Comparison of ENCODE assay signal across 7 mouse cellular contexts in genomic region chr10:110919531-110920343, GRCm38 (mm10). TPM values are rescaled to one million over a fixed set of nuclear protein-coding genes. Genes with fewer than 3 reads are reported as not detected.
DNase-seq lines count a peak whose midpoint lies in the region; ATAC-seq lines count a peak whose summit lies in the region.

Csrp2 (plus strand) TSS chr10:110919789.

- intact Hi-C loops in gastrocnemius, postnatal 36 days (cut with DNase I) = no loop called here

- peak within 1 kb of the TSS; percentile 94 for H3K27ac ChIP-seq in intestine, embryonic 14.5 days (ENCODE audit: low read depth)
- peak within 1 kb of the TSS; percentile 92 for H3K27ac ChIP-seq in limb, embryonic 10.5 days
- peak within 1 kb of the TSS; percentile 78 for H3K27ac ChIP-seq in midbrain, embryonic 12.5 days (replicated peaks)

- H3K9ac ChIP-seq in intestine, embryonic 14.5 days (ENCODE audit: low read length) = peak within 1 kb of the TSS; percentile 84
- peak within 1 kb of the TSS; percentile 85 for H3K9ac ChIP-seq in midbrain, embryonic 12.5 days (replicated peaks)

- ATAC-seq in intestine, embryonic 14.5 days (replicated peaks; ENCODE audit: low FRiP score, low TSS enrichment, low read depth) = peak; percentile 94
- ATAC-seq in midbrain, embryonic 12.5 days (ENCODE audit: low FRiP score, low read depth) = peak; percentile 97

- peak within 1 kb of the TSS; percentile 73 for H3K4me2 ChIP-seq in intestine, embryonic 14.5 days (ENCODE audit: low read length)
- peak within 1 kb of the TSS; percentile 91 for H3K4me2 ChIP-seq in midbrain, embryonic 12.5 days (replicated peaks)

- H3K36me3 ChIP-seq in intestine, embryonic 14.5 days (ENCODE audit: control insufficient read depth, insufficient read depth, low read length) = no peaks in the 10 kb centered on the region
- H3K36me3 ChIP-seq in limb, embryonic 10.5 days = peaks cover 4% of the 10 kb centered on the region
- no peaks in the 10 kb centered on the region for H3K36me3 ChIP-seq in midbrain, embryonic 12.5 days

- H3K9me3 ChIP-seq in intestine, embryonic 14.5 days (ENCODE audit: control insufficient read depth, low read length) = no peaks in the 10 kb centered on the region
- H3K9me3 ChIP-seq in limb, embryonic 10.5 days (replicated peaks) = no peaks in the 10 kb centered on the region
- H3K9me3 ChIP-seq in midbrain, embryonic 12.5 days = no peaks in the 10 kb centered on the region

- H3K4me1 ChIP-seq in intestine, embryonic 14.5 days (replicated peaks; ENCODE audit: control insufficient read depth, insufficient read depth, low read length) = peaks cover 18% of the 10 kb centered on the region
- peaks cover 37% of the 10 kb centered on the region for H3K4me1 ChIP-seq in limb, embryonic 10.5 days
- H3K4me1 ChIP-seq in midbrain, embryonic 12.5 days = peaks cover 16% of the 10 kb centered on the region

- WGBS in intestine, embryonic 14.5 days = under 1% methylated on average over 61 of the region's 67 CpGs
- under 1% methylated on average over 67 of the region's 67 CpGs for WGBS in limb, embryonic 10.5 days
- under 1% methylated on average over 66 of the region's 67 CpGs for WGBS in midbrain, embryonic 12.5 days

- peak within 1 kb of the TSS; percentile 82 for H3K4me3 ChIP-seq in intestine, embryonic 14.5 days (ENCODE audit: low read depth, low read length)
- peak within 1 kb of the TSS; percentile 84 for H3K4me3 ChIP-seq in limb, embryonic 10.5 days
- peak within 1 kb of the TSS; percentile 56 for H3K4me3 ChIP-seq in midbrain, embryonic 12.5 days

- peak; percentile 96 for DNase-seq in adrenal gland, postnatal 10 days
- DNase-seq in embryo, embryonic 11 days = peak; percentile 98
- DNase-seq in gastrocnemius, postnatal 36 days = peak; percentile 86 to 87
- peak; percentile 96 for DNase-seq in intestine, embryonic 14.5 days (ENCODE audit: low spot score)
- peak; percentile 95 for DNase-seq in limb, embryonic 10.5 days (ENCODE audit: low spot score)
- DNase-seq in spleen, adult 12 weeks (ENCODE audit: low spot score) = peak; percentile 62

- no peaks in the 10 kb centered on the region for H3K27me3 ChIP-seq in intestine, embryonic 14.5 days (replicated peaks; ENCODE audit: control insufficient read depth, insufficient read depth, low read length)
- no peaks in the 10 kb centered on the region for H3K27me3 ChIP-seq in limb, embryonic 10.5 days (ENCODE audit: low read depth, poor library complexity, severe bottlenecking)
- H3K27me3 ChIP-seq in midbrain, embryonic 12.5 days = 0 out of 2 replicates have a peak, but pooled peaks cover 5% of the 10 kb centered on the region

RNA-seq across cellular contexts. Expression of gene Csrp2, which starts in this region (rescaled TPM):
- 100 to 1,000 TPM; 245 to 263 TPM for total RNA-seq in adrenal gland, postnatal 10 days (2021)
- 1 to 10 TPM; 5.9 to 6.2 TPM for total RNA-seq in gastrocnemius, postnatal 36 days (2021)
- 266 and 283 TPM in 2 replicates for polyA plus RNA-seq in intestine, embryonic 14.5 days (2014; fragmentation: Nextera tagmentation; extraction: Ambion mirVana)
- polyA plus RNA-seq in limb, embryonic 10.5 days (2016; fragmentation: Nextera tagmentation; extraction: Ambion mirVana) = 179 and 195 TPM in 2 replicates
- 143 and 157 TPM in 2 replicates for polyA plus RNA-seq in midbrain, embryonic 12.5 days (2016; fragmentation: Nextera tagmentation; extraction: Ambion mirVana)

Comparison
In these comparisons a context has a peak if more than half of its experiments do, and no peak if none do; other contexts are left out.
1. Peak in every context shown above with its lines: DNase-seq, ATAC-seq, H3K4me3 ChIP-seq and H3K27ac ChIP-seq.
2. RNA of gene Csrp2 (total RNA-seq): 245 to 263 TPM in adrenal gland, postnatal 10 days; 5.9 to 6.2 TPM in gastrocnemius, postnatal 36 days; every median in the first group is over 10 times any median in the second.